Mouse (Mus musculus): ENCODE measurements around the gene Gid4. TPM values are rescaled to one million over a fixed set of nuclear protein-coding genes. Genes with fewer than 3 reads are reported as not detected.

The Gid4 gene
- total RNA-seq, 2 experiments from 2014 or later: 49.6 to 52.0 TPM

Other genes with a start within 250 kb of the Gid4 start
- 100 to 1,000 TPM; 160 to 181 TPM for gene Srebf1, start 194.6 kb upstream of the Gid4 start, total RNA-seq (2021)
- 10 to 100 TPM; 69.7 to 87.6 TPM for gene Tom1l2, start 64.2 kb upstream of the Gid4 start, total RNA-seq (2021)
- gene Drc3, start 63.8 kb upstream of the Gid4 start, total RNA-seq (2021): 1 to 10 TPM; 1.5 to 1.8 TPM
- 10 to 100 TPM; 62.0 to 66.5 TPM for gene Atpaf2, start 1.3 kb downstream of the Gid4 start, total RNA-seq (2021)
- gene Drg2, start 37.4 kb downstream of the Gid4 start, total RNA-seq (2021): 10 to 100 TPM; 65.2 to 70.3 TPM
- under 1 TPM; 0.03 to 0.10 TPM for gene Myo15, start 52.2 kb downstream of the Gid4 start, total RNA-seq (2021)
- gene Alkbh5, start 119.2 kb downstream of the Gid4 start, total RNA-seq (2021): 100 to 1,000 TPM in 1 of 2 experiments, 10 to 100 TPM in 1; 93.3 to 119 TPM

Measured in adrenal gland, postnatal 36 days (tissue).